Mouse (Mus musculus): ENCODE measurements around the gene Slc41a3.
A peak's percentile ranks its signal among the peaks of the same experiment; 100 is the strongest.

DNA sequence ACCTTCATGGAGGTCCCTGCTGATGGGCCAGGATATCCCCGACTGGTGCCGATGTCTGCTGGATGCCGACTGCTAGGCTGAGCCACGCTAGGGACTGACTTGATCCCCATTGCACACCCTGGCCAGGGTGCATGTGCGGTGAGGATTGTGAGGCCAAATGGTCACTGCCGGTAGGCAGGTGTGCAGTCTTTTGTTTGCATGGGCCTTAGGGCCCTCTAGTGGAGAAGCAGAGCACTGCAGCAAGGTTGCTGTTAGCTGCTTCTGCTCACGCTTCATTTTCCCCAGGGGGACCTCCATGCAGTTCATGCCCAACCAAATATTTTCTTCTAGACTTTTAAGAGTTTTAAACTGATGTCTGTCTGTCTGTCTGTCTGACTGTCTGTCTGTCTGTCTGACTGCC is 2.0 kb downstream of the Slc41a3 start:
- TF ChIP-seq CTCF (IDR thresholded peaks at IDR 0.05; ENCODE audit: control insufficient read depth, insufficient read depth, insufficient replicate concordance, low read depth, low read length) (peak; percentile 91; the same call in 1 of the 2 replicates), POLR2A (IDR thresholded peaks at IDR 0.05; ENCODE audit: control insufficient read depth, low read depth, low read length) (peak; percentile 24; the same call in 1 of the 2 replicates)

All from testis, adult 2 months (tissue).